Mouse (Mus musculus) bone marrow macrophage, adult 2 months (primary cell): Measurements from ENCODE around the gene Ralgps2.

Experiments
- CTCF ChIP-seq: IDR thresholded peaks from 2 replicates; pipeline ENCODE4 v1.5.1; 2012; ENCODE audit warnings: low read depth, mild to moderate bottlenecking, low read length, moderate library complexity
- POLR2A ChIP-seq: IDR thresholded peaks from 2 replicates; pipeline ENCODE4 v1.6.1; 2012; ENCODE audit warnings: mild to moderate bottlenecking, low read depth, low read length, borderline replicate concordance

GRCm38 (mm10) chr1:156931106-156931870 is 8.1 kb downstream of the Ralgps2 start:
- TF ChIP-seq CTCF = no peak
- TF ChIP-seq POLR2A = no peak
